Mouse (Mus musculus): ENCODE data around the gene Hdhd3. TPM values are rescaled to one million over a fixed set of nuclear protein-coding genes. Genes with fewer than 3 reads are reported as not detected.

The Hdhd3 gene
- polyA plus RNA-seq, 1 experiment = 0.51 TPM

DNA sequence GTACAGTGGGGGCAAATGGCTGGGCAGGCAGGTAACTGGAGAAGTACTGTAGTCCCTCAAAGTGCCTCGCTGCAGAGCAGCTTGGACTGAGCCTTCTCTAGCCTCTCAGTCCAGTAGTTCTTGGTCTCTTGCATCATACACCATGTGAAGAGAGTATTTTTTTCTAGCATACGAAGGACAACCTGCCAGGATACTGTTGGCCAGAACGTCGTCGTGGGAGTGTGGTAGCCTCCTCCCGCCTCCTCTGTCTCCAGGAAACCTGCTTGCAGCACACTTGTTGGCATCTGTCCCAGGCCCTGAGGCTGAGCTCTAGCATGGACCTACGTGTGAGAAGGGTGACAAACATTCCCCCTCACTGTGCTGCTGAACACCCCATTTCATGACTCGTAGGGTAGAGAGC is 6.5 kb downstream of the Hdhd3 start:
- H3K4me3 ChIP-seq (ENCODE audit: low read depth, low read length) = no peak overlapping the region
- TF ChIP-seq EP300 (IDR thresholded peaks at IDR 0.05; ENCODE audit: insufficient read depth, low read depth, low read length) (no peak), POLR2A (IDR thresholded peaks at IDR 0.05; ENCODE audit: insufficient read depth, low read length) (no peak), CTCF (IDR thresholded peaks at IDR 0.05; ENCODE audit: low read depth, low read length) (no peak)
- no peaks in the 10 kb centered on the region for H3K27me3 ChIP-seq (ENCODE audit: control insufficient read depth, insufficient read depth, low read length, poor library complexity, severe bottlenecking)
- H3K4me1 ChIP-seq (ENCODE audit: control insufficient read depth, insufficient read depth, low read length) = no peaks in the 10 kb centered on the region
- H3K27ac ChIP-seq (ENCODE audit: insufficient read depth, low read length) = no peak overlapping the region
- H3K36me3 ChIP-seq (ENCODE audit: control insufficient read depth, insufficient read depth, low read length, poor library complexity, severe bottlenecking) = no peaks in the 10 kb centered on the region
- no peak overlapping the region for H3K9ac ChIP-seq (ENCODE audit: low read depth, poor library complexity, severe bottlenecking)
- no peaks in the 10 kb centered on the region for H3K9me3 ChIP-seq (replicated peaks; ENCODE audit: control insufficient read depth, insufficient read depth, low read length, poor library complexity, severe bottlenecking)

DNA sequence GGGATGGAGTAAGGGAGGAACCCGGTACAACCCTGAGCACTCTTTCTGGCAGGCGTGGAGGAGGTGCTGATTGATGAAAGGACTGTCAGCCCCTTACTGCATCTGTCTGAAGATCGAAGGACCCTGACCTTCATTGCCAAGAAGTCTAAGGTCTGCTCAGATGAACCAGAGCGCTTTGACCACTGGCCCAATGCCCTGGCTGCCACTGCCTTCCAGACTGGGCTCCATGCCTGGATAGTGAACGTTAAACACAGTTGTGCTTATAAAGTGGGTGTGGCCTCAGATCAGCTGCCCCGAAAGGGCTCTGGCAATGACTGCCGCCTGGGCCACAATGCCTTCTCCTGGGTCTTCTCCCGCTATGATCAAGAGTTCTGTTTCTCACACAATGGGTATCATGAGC is 7.3 kb downstream of the Hdhd3 start:
- Histone ChIP-seq H3K4me3 (ENCODE audit: low read depth, low read length) (no peak overlapping the region), H3K9me3 (replicated peaks; ENCODE audit: control insufficient read depth, insufficient read depth, low read length, poor library complexity, severe bottlenecking) (no peaks in the 10 kb centered on the region), H3K36me3 (ENCODE audit: control insufficient read depth, insufficient read depth, low read length, poor library complexity, severe bottlenecking) (no peaks in the 10 kb centered on the region), H3K27me3 (ENCODE audit: control insufficient read depth, insufficient read depth, low read length, poor library complexity, severe bottlenecking) (no peaks in the 10 kb centered on the region), H3K4me1 (ENCODE audit: control insufficient read depth, insufficient read depth, low read length) (no peaks in the 10 kb centered on the region), H3K27ac (ENCODE audit: insufficient read depth, low read length) (no peak overlapping the region), H3K9ac (ENCODE audit: low read depth, poor library complexity, severe bottlenecking) (no peak overlapping the region)
- no peak for TF ChIP-seq CTCF (IDR thresholded peaks at IDR 0.05; ENCODE audit: low read depth, low read length)
- no peak for TF ChIP-seq EP300 (IDR thresholded peaks at IDR 0.05; ENCODE audit: insufficient read depth, low read depth, low read length)
- TF ChIP-seq POLR2A (IDR thresholded peaks at IDR 0.05; ENCODE audit: insufficient read depth, low read length) = no peak

DNA sequence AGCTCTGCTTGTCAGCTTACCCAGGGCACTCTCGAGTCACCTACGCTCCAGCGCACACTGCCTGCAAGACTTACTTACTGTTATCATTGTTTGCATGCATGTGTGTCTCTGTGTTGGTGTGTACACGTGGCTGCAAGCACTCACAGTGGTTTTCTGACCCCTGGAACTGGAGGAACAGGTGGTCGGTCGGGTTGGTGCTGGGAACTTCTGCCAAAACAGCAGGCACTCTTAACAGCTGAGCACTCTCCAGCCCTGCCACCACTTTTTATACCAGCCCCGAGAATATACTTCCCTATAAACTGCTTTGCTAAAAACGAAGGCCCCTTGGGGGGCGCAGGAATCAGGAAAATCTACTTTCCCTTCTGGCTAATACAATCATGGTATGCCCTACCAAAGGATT is 9.0 kb downstream of the Hdhd3 start:
- H3K4me3 ChIP-seq (ENCODE audit: low read depth, low read length) = no peak overlapping the region
- H3K36me3 ChIP-seq (ENCODE audit: control insufficient read depth, insufficient read depth, low read length, poor library complexity, severe bottlenecking) = no peaks in the 10 kb centered on the region
- H3K9me3 ChIP-seq (replicated peaks; ENCODE audit: control insufficient read depth, insufficient read depth, low read length, poor library complexity, severe bottlenecking) = no peaks in the 10 kb centered on the region
- TF ChIP-seq EP300 (IDR thresholded peaks at IDR 0.05; ENCODE audit: insufficient read depth, low read depth, low read length) = no peak
- no peak for TF ChIP-seq CTCF (IDR thresholded peaks at IDR 0.05; ENCODE audit: low read depth, low read length)
- TF ChIP-seq POLR2A (IDR thresholded peaks at IDR 0.05; ENCODE audit: insufficient read depth, low read length) = no peak
- H3K27me3 ChIP-seq (ENCODE audit: control insufficient read depth, insufficient read depth, low read length, poor library complexity, severe bottlenecking) = no peaks in the 10 kb centered on the region
- H3K9ac ChIP-seq (ENCODE audit: low read depth, poor library complexity, severe bottlenecking) = no peak overlapping the region
- no peaks in the 10 kb centered on the region for H3K4me1 ChIP-seq (ENCODE audit: control insufficient read depth, insufficient read depth, low read length)
- no peak overlapping the region for H3K27ac ChIP-seq (ENCODE audit: insufficient read depth, low read length)

- Histone ChIP-seq H3K9ac (ENCODE audit: low read depth, poor library complexity, severe bottlenecking) (no peak overlapping the region), H3K4me1 (ENCODE audit: control insufficient read depth, insufficient read depth, low read length) (no peaks in the 10 kb centered on the region), H3K27ac (ENCODE audit: insufficient read depth, low read length) (no peak overlapping the region), H3K9me3 (replicated peaks; ENCODE audit: control insufficient read depth, insufficient read depth, low read length, poor library complexity, severe bottlenecking) (no peaks in the 10 kb centered on the region), H3K27me3 (ENCODE audit: control insufficient read depth, insufficient read depth, low read length, poor library complexity, severe bottlenecking) (no peaks in the 10 kb centered on the region), H3K4me3 (ENCODE audit: low read depth, low read length) (no peak overlapping the region), H3K36me3 (ENCODE audit: control insufficient read depth, insufficient read depth, low read length, poor library complexity, severe bottlenecking) (no peaks in the 10 kb centered on the region; the same call in 1 of the 2 replicates)
- TF ChIP-seq EP300 (IDR thresholded peaks at IDR 0.05; ENCODE audit: insufficient read depth, low read depth, low read length) = no peak
- TF ChIP-seq POLR2A (IDR thresholded peaks at IDR 0.05; ENCODE audit: insufficient read depth, low read length) = no peak
- TF ChIP-seq CTCF (IDR thresholded peaks at IDR 0.05; ENCODE audit: low read depth, low read length) = no peak
These were observed 10.6 kb downstream of the Hdhd3 start for GRCm38 (mm10) chr4:62492682-62493081.

DNA sequence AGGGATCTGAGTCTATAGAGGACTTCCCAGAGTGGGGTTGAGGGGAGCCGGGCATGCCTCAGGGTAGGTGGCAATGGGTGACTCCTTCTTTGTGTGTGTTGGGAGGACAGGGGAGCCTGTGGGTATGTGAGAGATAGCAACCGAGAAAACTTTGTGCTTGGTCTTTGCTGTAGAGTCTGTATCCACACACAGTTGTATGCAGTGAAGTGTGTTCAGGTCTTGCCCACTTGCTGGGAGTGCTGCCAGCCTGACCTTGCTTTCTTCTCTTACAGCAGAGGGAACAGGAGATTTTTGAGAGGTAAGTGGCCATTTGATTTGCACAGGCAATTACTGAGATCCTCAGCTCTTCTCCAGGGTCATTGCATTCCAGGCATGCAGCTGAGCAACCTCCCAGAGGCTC is 15.4 kb downstream of the Hdhd3 start:
- Histone ChIP-seq H3K4me1 (ENCODE audit: control insufficient read depth, insufficient read depth, low read length) (no peaks in the 10 kb centered on the region), H3K27ac (ENCODE audit: insufficient read depth, low read length) (no peak overlapping the region), H3K36me3 (ENCODE audit: control insufficient read depth, insufficient read depth, low read length, poor library complexity, severe bottlenecking) (no peaks in the 10 kb centered on the region; the same call in 1 of the 2 replicates), H3K9me3 (replicated peaks; ENCODE audit: control insufficient read depth, insufficient read depth, low read length, poor library complexity, severe bottlenecking) (no peaks in the 10 kb centered on the region), H3K4me3 (ENCODE audit: low read depth, low read length) (no peak overlapping the region), H3K27me3 (ENCODE audit: control insufficient read depth, insufficient read depth, low read length, poor library complexity, severe bottlenecking) (no peaks in the 10 kb centered on the region), H3K9ac (ENCODE audit: low read depth, poor library complexity, severe bottlenecking) (no peak overlapping the region)
- TF ChIP-seq CTCF (IDR thresholded peaks at IDR 0.05; ENCODE audit: low read depth, low read length) = no peak
- TF ChIP-seq EP300 (IDR thresholded peaks at IDR 0.05; ENCODE audit: insufficient read depth, low read depth, low read length) = no peak
- no peak for TF ChIP-seq POLR2A (IDR thresholded peaks at IDR 0.05; ENCODE audit: insufficient read depth, low read length)

DNA sequence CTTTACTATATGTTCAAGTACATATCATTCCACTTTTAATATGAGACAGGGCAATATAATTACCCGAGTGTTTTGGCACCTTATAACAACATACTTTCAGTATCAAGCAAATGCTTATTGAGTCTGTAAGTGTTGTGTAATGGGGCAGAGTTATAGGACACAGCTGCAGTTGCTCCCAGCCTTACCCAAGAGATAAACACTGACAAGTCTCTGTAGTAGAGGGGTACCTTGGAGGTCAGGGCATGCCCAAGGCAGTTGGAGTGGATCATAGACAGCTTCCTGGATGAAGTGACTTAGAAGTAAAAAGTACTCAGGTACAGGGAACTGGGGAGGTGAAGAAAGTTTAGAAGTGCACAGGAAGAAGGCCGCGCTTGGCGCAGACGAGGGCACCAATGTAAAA is 16.1 kb downstream of the Hdhd3 start:
- H3K9me3 ChIP-seq (replicated peaks; ENCODE audit: control insufficient read depth, insufficient read depth, low read length, poor library complexity, severe bottlenecking) = no peaks in the 10 kb centered on the region
- no peaks in the 10 kb centered on the region for H3K4me1 ChIP-seq (ENCODE audit: control insufficient read depth, insufficient read depth, low read length)
- no peak for TF ChIP-seq POLR2A (IDR thresholded peaks at IDR 0.05; ENCODE audit: insufficient read depth, low read length)
- no peak for TF ChIP-seq CTCF (IDR thresholded peaks at IDR 0.05; ENCODE audit: low read depth, low read length)
- TF ChIP-seq EP300 (IDR thresholded peaks at IDR 0.05; ENCODE audit: insufficient read depth, low read depth, low read length) = no peak

More for the DNA sequence above, 16.1 kb downstream of the Hdhd3 start:
- Histone ChIP-seq H3K27me3 (ENCODE audit: control insufficient read depth, insufficient read depth, low read length, poor library complexity, severe bottlenecking) (no peaks in the 10 kb centered on the region), H3K9ac (ENCODE audit: low read depth, poor library complexity, severe bottlenecking) (no peak overlapping the region), H3K36me3 (ENCODE audit: control insufficient read depth, insufficient read depth, low read length, poor library complexity, severe bottlenecking) (no peaks in the 10 kb centered on the region; the same call in 1 of the 2 replicates), H3K4me3 (ENCODE audit: low read depth, low read length) (no peak overlapping the region), H3K27ac (ENCODE audit: insufficient read depth, low read length) (no peak overlapping the region)

Measured in ES-Bruce4 (cell line).